Mouse (Mus musculus) CH12.LX (cell line): ENCODE data around the gene Bcl7b. TPM values are rescaled to one million over a fixed set of nuclear protein-coding genes. Genes with fewer than 3 reads are reported as not detected.

Source experiments
- DNase-seq: peaks from one replicate; pipeline ENCODE4 v3.0.0-alpha.2; 2013; ENCODE audit errors: extremely low read depth
- H3K27ac ChIP-seq: 2 replicates; pipeline ENCODE4 v1.5.1; 2012; ENCODE audit warnings: low read depth, mild to moderate bottlenecking, control low read depth, moderate library complexity; ENCODE audit not compliant: insufficient read depth
- H3K27me3 ChIP-seq: replicated peaks from 2 replicates; pipeline ENCODE3; 2012; ENCODE audit warnings: inconsistent platforms
- H3K36me3 ChIP-seq, 2 experiments: replicated peaks in 1 of 2; 2 replicates each; pipeline versions ENCODE3 to v1.6.1; 2012; ENCODE audit warnings: inconsistent platforms in 1 of 2, low read length in 1 of 2, mild to moderate bottlenecking in 1 of 2, mixed read lengths in 1 of 2, moderate library complexity in 1 of 2; ENCODE audit not compliant: control insufficient read depth in 1 of 2, insufficient read depth in 1 of 2
- H3K4me1 ChIP-seq, 2 experiments: 2 replicates each; pipeline ENCODE4 v1.6.1; 2012; ENCODE audit warnings: inconsistent platforms in 1 of 2, moderate library complexity in 1 of 2; ENCODE audit not compliant: insufficient read depth in 2 of 2, control insufficient read depth in 1 of 2
- H3K4me2 ChIP-seq: 2 replicates; pipeline ENCODE4 v1.6.1; 2012; ENCODE audit warnings: low read depth, mild to moderate bottlenecking, control low read depth; ENCODE audit not compliant: poor library complexity, insufficient read depth, severe bottlenecking
- H3K4me3 ChIP-seq, 3 experiments: fragments of 150-350 bp in 1 of 3; sonication (generic) in 1 of 3; replicated peaks in 1 of 3; 2 replicates each; pipeline versions ENCODE3 to v1.5.1; 2011 to 2012; ENCODE audit warnings: low read depth in 2 of 3, low read length in 2 of 3, mild to moderate bottlenecking in 2 of 3, moderate library complexity in 2 of 3, control low read depth in 1 of 3, improper control_type of control experiment in 1 of 3, inconsistent platforms in 1 of 3, mixed read lengths in 1 of 3; ENCODE audit not compliant: poor library complexity in 1 of 3
- H3K79me2 ChIP-seq: replicated peaks from 2 replicates; pipeline ENCODE4 v1.6.1; 2012; ENCODE audit warnings: mild to moderate bottlenecking, moderate library complexity; ENCODE audit not compliant: control insufficient read depth, poor library complexity, insufficient read depth, severe bottlenecking; ENCODE audit errors: extremely low read depth
- H3K9ac ChIP-seq: 2 replicates; pipeline ENCODE4 v1.6.1; 2012; ENCODE audit warnings: low read depth, mild to moderate bottlenecking, control low read depth, moderate library complexity; ENCODE audit not compliant: insufficient read depth
- H3K9me3 ChIP-seq: replicated peaks from 2 replicates; pipeline ENCODE3; 2012; ENCODE audit warnings: low read length, inconsistent platforms, mixed read lengths
- BHLHE40 ChIP-seq: IDR thresholded peaks from 2 replicates; pipeline ENCODE4 v1.6.1; 2011; ENCODE audit warnings: mild to moderate bottlenecking, low read depth, low read length, improper control_type of control experiment
- CHD2 ChIP-seq: IDR thresholded peaks from 2 replicates; pipeline ENCODE4 v1.6.1; 2011; ENCODE audit warnings: low read length, improper control_type of control experiment
- CTCF ChIP-seq, 2 experiments: IDR thresholded peaks in 1 of 2; conservative IDR thresholded peaks in 1 of 2; 2 replicates each; pipeline ENCODE4 v1.5.1; 2011 to 2012; ENCODE audit warnings: low read depth in 2 of 2, low read length in 2 of 2, improper control_type of control experiment in 1 of 2, inconsistent platforms in 1 of 2, mild to moderate bottlenecking in 1 of 2, moderate library complexity in 1 of 2
- E2F4 ChIP-seq: IDR thresholded peaks from 2 replicates; pipeline ENCODE4 v1.6.1; 2011; ENCODE audit warnings: low read depth, low read length, improper control_type of control experiment; ENCODE audit not compliant: insufficient replicate concordance
- ETS1 ChIP-seq: conservative IDR thresholded peaks from 2 replicates; pipeline ENCODE4 v1.6.1; 2012; ENCODE audit warnings: low read depth, mild to moderate bottlenecking, inconsistent platforms, low read length, improper control_type of control experiment, moderate library complexity
- HCFC1 ChIP-seq: IDR thresholded peaks from 2 replicates; pipeline ENCODE4 v1.6.1; 2012; ENCODE audit warnings: low read depth, mild to moderate bottlenecking, inconsistent platforms, low read length, improper control_type of control experiment
- IRF4 ChIP-seq: IDR thresholded peaks from 2 replicates; pipeline ENCODE4 v1.6.1; 2014; ENCODE audit warnings: low read depth, mild to moderate bottlenecking, inconsistent platforms, low read length, improper control_type of control experiment
- JUND ChIP-seq: conservative IDR thresholded peaks from 2 replicates; pipeline ENCODE4 v1.6.1; 2011; ENCODE audit warnings: low read depth, low read length, improper control_type of control experiment
- MAFK ChIP-seq: IDR thresholded peaks from 2 replicates; pipeline ENCODE4 v1.6.1; 2011; ENCODE audit warnings: low read length, improper control_type of control experiment; ENCODE audit not compliant: insufficient replicate concordance
- MAX ChIP-seq: IDR thresholded peaks from 2 replicates; pipeline ENCODE4 v1.6.1; 2011; ENCODE audit warnings: low read length, improper control_type of control experiment
- MEF2A ChIP-seq: IDR thresholded peaks from 2 replicates; pipeline ENCODE4 v1.6.1; 2014; ENCODE audit warnings: low read depth, mild to moderate bottlenecking, inconsistent platforms, low read length, improper control_type of control experiment, borderline replicate concordance
- MXI1 ChIP-seq: IDR thresholded peaks from 2 replicates; pipeline ENCODE4 v1.6.1; 2011; ENCODE audit warnings: mild to moderate bottlenecking, low read depth, low read length, improper control_type of control experiment
- MYC ChIP-seq: IDR thresholded peaks from 2 replicates; pipeline ENCODE4 v1.6.1; 2011; ENCODE audit warnings: low read depth, mild to moderate bottlenecking, improper control_type of control experiment, low read length
- NELFE ChIP-seq: IDR thresholded peaks from 2 replicates; pipeline ENCODE4 v1.6.1; 2011; ENCODE audit warnings: low read depth, low read length, improper control_type of control experiment
- NRF1 ChIP-seq: IDR thresholded peaks from 2 replicates; pipeline ENCODE4 v1.6.1; 2014; ENCODE audit warnings: low read depth, mild to moderate bottlenecking, inconsistent platforms, low read length, improper control_type of control experiment, moderate library complexity
- POLR2AphosphoS2 ChIP-seq: IDR thresholded peaks from 2 replicates; pipeline ENCODE4 v1.6.1; 2011; ENCODE audit warnings: low read depth, low read length, improper control_type of control experiment
- RCOR1 ChIP-seq: conservative IDR thresholded peaks from 2 replicates; pipeline ENCODE4 v1.6.1; 2012; ENCODE audit warnings: low read depth, mild to moderate bottlenecking, inconsistent platforms, low read length, improper control_type of control experiment
- TBP ChIP-seq: conservative IDR thresholded peaks from 2 replicates; pipeline ENCODE4 v1.6.1; 2011; ENCODE audit warnings: low read depth, low read length, improper control_type of control experiment
- TCF12 ChIP-seq: IDR thresholded peaks from 2 replicates; pipeline ENCODE4 v1.6.1; 2014; ENCODE audit warnings: low read depth, mild to moderate bottlenecking, inconsistent platforms, low read length, improper control_type of control experiment
- USF1 ChIP-seq: IDR thresholded peaks from 2 replicates; pipeline ENCODE4 v1.6.1; 2014; ENCODE audit warnings: low read depth, mild to moderate bottlenecking, inconsistent platforms, low read length, improper control_type of control experiment
- USF2 ChIP-seq: conservative IDR thresholded peaks from 2 replicates; pipeline ENCODE4 v1.6.1; 2011; ENCODE audit warnings: low read depth, low read length, improper control_type of control experiment
- ZNF384 ChIP-seq: IDR thresholded peaks from 2 replicates; pipeline ENCODE4 v1.6.1; 2012; ENCODE audit warnings: low read depth, low read length, improper control_type of control experiment, inconsistent platforms
- dilution Hi-C: fragments of 300-500 bp; cut with MboI; formaldehyde crosslinking; loops from 2 replicates; pipeline ENCODE4 v1.14.3; 2020; ENCODE audit warnings: low sequenced_read_pairs; ENCODE audit not compliant: extremely low pct_unique_long_range_greater_than_20kb, extremely low pct_ligation_motif_present
- in situ Hi-C: fragments of 300-500 bp; cut with MboI; formaldehyde crosslinking; loops from 3 replicates; pipeline ENCODE4 v1.14.3; 2019; ENCODE audit warnings: low sequenced_read_pairs, low pct_ligation_motif_present, low pct_unique_long_range_greater_than_20kb, mixed read lengths
- polyA plus RNA-seq: library from polyadenylated mRNA; unstranded; fragments of >175 nt; gene quantifications from 2 replicates; pipeline ENCODE4 v1.2.1, GENCODE M21; 2012; ENCODE audit warnings: low read depth; ENCODE audit not compliant: insufficient read length
- total RNA-seq, 2 experiments: library from RNA; depleted of rRNA; stranded (reverse); fragments of 300-350 nt in 1 of 2; fragments of >200 nt in 1 of 2; gene quantifications; 2 replicates each; pipeline ENCODE4 v1.2.3; 2012 to 2014

The Bcl7b gene
- total and polyA plus RNA-seq, 3 experiments = 20.1 to 40.8 (median 24.1) TPM

GRCm38 (mm10) chr5:135183131-135183861 lies 15.2 kb downstream of the Bcl7b start:
- TF ChIP-seq HCFC1 = no peak
- TF ChIP-seq ZNF384 = peak; percentile 19; the same call in 1 of the 2 replicates
- peak in 1 of 2 experiments; percentile 32; a peak in 2 of 4 replicates for TF ChIP-seq CTCF (conservative IDR thresholded peaks at IDR 0.05 in 1 of 2, IDR thresholded peaks at IDR 0.05 in 1 of 2; ENCODE audit: low read depth in 2 of 2, low read length in 2 of 2)
- no peak for TF ChIP-seq E2F4
- no peak for TF ChIP-seq JUND
- no peak for TF ChIP-seq NELFE
- TF ChIP-seq, all 38 proteins: peak for 2
- Histone ChIP-seq H3K9me3 (peaks cover 6% of the 10 kb centered on the region), H3K4me3 (no peak overlapping the region), H3K9ac (no peak overlapping the region), H3K4me2 (no peak overlapping the region), H3K27ac (no peak overlapping the region), H3K79me2 (peaks cover 11% of the 10 kb centered on the region), H3K36me3 (peaks cover 38 to 45% of the 10 kb centered on the region in 2 experiments), H3K4me1 (peaks cover 0 to 24% of the 10 kb centered on the region in 2 experiments; a peak in 2 of 4 replicates), H3K27me3 (no peaks in the 10 kb centered on the region)
- in situ Hi-C loops (no loop called here), dilution Hi-C loops (no loop called here)
- DNase-seq = no peak

DNA sequence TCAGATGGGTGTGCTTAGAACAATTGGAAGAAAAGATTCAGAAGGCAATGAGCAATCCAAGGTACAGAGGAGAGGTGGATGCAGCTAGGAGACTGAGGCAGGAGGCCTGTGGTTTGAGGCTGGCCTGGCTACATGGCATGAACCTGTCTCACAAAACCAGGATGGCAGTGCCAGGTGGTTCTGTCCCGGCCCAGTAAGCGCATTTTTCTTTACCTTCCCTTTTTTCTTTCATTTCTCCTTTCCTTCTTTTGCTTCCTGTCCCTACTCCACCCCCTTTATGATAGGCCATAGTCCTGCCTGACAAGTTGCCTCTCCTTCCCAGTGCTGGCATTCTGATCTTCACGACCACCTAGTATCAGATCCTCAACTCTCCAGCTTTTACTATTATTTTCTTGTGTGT lies 16.9 kb downstream of the Bcl7b start:
- in situ Hi-C loops = no loop called here
- H3K4me2 ChIP-seq = no peak overlapping the region
- H3K27ac ChIP-seq = no peak overlapping the region
- peaks cover 22 to 34% of the 10 kb centered on the region in 2 experiments for H3K36me3 ChIP-seq
- peaks cover 0 to 33% of the 10 kb centered on the region in 2 experiments; a peak in 2 of 4 replicates for H3K4me1 ChIP-seq
- TF ChIP-seq TBP = no peak
- no peak for TF ChIP-seq MAFK
- peaks cover 28% of the 10 kb centered on the region for H3K79me2 ChIP-seq
- H3K9ac ChIP-seq = no peak overlapping the region
- no peaks in the 10 kb centered on the region for H3K27me3 ChIP-seq
- DNase-seq = no peak
- no peak overlapping the region for H3K4me3 ChIP-seq
- dilution Hi-C loops = no loop called here
- H3K9me3 ChIP-seq = peaks cover 6% of the 10 kb centered on the region

DNA sequence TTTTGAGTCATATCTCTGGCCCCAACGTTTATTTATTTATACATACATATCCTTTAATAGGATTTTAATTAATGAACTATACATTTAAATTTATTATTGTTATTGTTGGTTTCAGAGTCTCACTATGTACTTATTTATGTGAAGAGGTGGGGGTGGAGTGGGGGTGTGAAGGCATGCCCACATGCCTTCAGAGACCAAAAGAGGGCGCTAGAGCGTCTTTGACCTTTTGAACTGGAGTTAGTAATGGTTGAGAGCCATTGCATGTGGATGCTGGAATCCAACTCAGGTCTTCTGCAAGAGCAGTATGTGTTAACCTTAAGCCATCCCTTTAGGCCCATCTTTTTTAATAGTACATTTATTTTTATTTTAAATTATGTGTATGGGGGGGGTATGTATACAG lies 17.5 kb downstream of the Bcl7b start:
- dilution Hi-C loops = no loop called here
- peak overlapping the region; percentile 91 for H3K4me2 ChIP-seq
- no peak for TF ChIP-seq MAX
- 0 out of 2 replicates have a peak, but pooled peaks have one; percentile 20 for TF ChIP-seq HCFC1
- no peak for TF ChIP-seq MXI1
- no peak for TF ChIP-seq RCOR1
- TF ChIP-seq MEF2A = no peak
- no peak for TF ChIP-seq USF2
- no peak for TF ChIP-seq MAFK
- no peak for TF ChIP-seq NRF1
- no peak for TF ChIP-seq USF1
- TF ChIP-seq POLR2AphosphoS2 = no peak
- peak; percentile 59; the same call in 1 of the 2 replicates for TF ChIP-seq CHD2
- TF ChIP-seq ZNF384 = no peak
- 0 out of 2 replicates have a peak, but pooled peaks have one; percentile 24 for TF ChIP-seq TCF12
- 0 out of 2 replicates have a peak, but pooled peaks have one; percentile 22 for TF ChIP-seq IRF4
- TF ChIP-seq JUND = no peak
- peak; percentile 77; the same call in 1 of the 2 replicates for TF ChIP-seq MYC
- TF ChIP-seq ETS1 = no peak
- no peak for TF ChIP-seq NELFE
- 0 out of 2 replicates have a peak, but pooled peaks have one; percentile 33 for TF ChIP-seq TBP
- peak; percentile 22 to 67; a peak in 3 of 4 replicates for TF ChIP-seq CTCF (conservative IDR thresholded peaks at IDR 0.05 in 1 of 2, IDR thresholded peaks at IDR 0.05 in 1 of 2; ENCODE audit: low read depth in 2 of 2, low read length in 2 of 2)
- no peak; the same call in 1 of the 2 replicates for TF ChIP-seq BHLHE40

More for the DNA sequence above, 17.5 kb downstream of the Bcl7b start:
- peaks cover 6% of the 10 kb centered on the region for H3K9me3 ChIP-seq
- no peak overlapping the region for H3K4me3 ChIP-seq
- peaks cover 16 to 31% of the 10 kb centered on the region in 2 experiments for H3K36me3 ChIP-seq
- H3K79me2 ChIP-seq = peaks cover 34% of the 10 kb centered on the region
- no peak overlapping the region for H3K9ac ChIP-seq
- peak; percentile 75 for DNase-seq
- in situ Hi-C loops = no loop called here
- H3K27me3 ChIP-seq = no peaks in the 10 kb centered on the region
- H3K27ac ChIP-seq = no peak overlapping the region
- peaks cover 0 to 37% of the 10 kb centered on the region in 2 experiments; a peak in 2 of 4 replicates for H3K4me1 ChIP-seq
